Mouse (Mus musculus): Measurements from ENCODE around the gene Car5b.

DNA sequence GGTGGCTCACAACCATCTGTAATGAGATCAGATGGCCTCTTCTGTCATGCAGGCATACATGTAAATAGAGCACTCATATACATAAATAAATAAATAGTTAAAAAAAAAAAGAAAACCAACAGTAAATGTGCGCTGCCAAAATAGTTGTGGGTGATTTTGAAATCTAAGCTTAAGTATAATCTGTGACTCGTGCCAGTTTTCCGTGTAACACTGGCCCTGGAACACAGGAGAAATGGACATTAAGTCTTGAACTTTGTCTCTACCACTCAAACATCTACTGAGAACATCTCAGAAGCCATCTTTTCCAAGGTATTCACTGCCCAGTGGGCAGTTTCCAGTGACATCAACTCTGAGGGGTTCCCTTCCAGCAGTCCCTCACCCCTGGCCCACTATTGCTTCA lies 12.2 kb downstream of the Car5b start:
- TF ChIP-seq CTCF (IDR thresholded peaks at IDR 0.05) (no peak), EP300 (IDR thresholded peaks at IDR 0.05) (no peak)
